Mouse (Mus musculus) megakaryocyte, adult 5-6 weeks (primary cell): ENCODE measurements around the gene Srsf6. TPM values are rescaled to one million over a fixed set of nuclear protein-coding genes. Genes with fewer than 3 reads are reported as not detected.
A peak's percentile ranks its signal among the peaks of the same experiment; 100 is the strongest.

Experiments
- ATAC-seq: 2 replicates; pipeline ENCODE4 v1.8.0; 2016; ENCODE audit warnings: mild to moderate bottlenecking, inconsistent platforms; ENCODE audit not compliant: poor library complexity, severe bottlenecking
- total RNA-seq, 2 experiments: library from RNA; stranded (forward) in 1 of 2; stranded (reverse) in 1 of 2; fragments of 153-499, 151-499 nt in 1 of 2; fragments of 221-1000, 200-1000 nt in 1 of 2; gene quantifications; 2 replicates each; pipeline versions ENCODE4 v1.2.3 to v1.2.4; 2015 to 2017

The Srsf6 gene
- total RNA-seq, 2 experiments from 2014 or later: 120 to 123 TPM

DNA sequence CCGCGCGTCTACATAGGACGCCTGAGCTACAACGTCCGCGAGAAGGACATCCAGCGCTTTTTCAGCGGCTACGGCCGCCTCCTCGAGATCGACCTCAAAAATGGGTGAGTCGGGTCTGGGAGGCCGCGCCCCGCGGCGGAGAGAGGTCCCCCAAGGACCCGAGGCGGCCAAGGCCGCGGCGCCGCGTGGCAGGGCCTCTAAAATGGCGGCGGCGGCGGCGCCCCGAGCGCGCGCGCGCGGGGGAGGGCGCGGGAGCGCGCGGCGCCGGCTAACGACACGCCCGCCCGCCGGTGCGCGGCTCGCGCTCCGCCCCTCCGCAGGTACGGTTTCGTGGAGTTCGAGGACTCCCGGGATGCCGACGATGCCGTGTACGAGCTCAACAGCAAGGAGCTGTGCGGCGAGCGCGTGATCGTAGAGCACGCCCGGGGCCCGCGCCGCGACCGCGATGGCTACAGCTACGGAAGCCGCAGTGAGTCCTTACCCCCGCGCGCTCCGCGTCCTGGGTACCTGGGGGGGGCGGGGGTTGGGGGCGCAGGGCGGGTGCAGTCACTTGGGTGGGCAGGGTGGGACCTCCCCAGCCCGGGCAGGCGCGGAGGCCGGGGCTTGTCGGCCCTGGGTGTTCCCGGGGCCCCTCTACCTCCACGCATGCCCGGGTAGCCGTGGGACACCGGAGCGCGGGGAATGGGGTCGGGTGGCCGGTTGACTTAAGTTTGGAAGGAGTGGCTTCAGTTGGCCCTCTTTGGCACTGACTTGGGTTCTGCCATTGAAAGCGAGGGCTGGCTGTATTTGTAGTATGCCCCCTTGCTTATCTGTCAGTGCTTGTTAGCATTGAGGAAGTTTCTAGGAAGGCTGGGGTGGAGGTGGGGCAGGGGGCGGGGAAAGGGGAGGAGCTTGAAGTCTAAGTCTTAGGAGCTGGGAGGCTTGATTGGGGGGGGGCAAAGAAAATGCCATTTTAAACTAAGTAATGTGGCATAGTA is 634 bp downstream of the Srsf6 start:
- ATAC-seq: peak; percentile 49

DNA sequence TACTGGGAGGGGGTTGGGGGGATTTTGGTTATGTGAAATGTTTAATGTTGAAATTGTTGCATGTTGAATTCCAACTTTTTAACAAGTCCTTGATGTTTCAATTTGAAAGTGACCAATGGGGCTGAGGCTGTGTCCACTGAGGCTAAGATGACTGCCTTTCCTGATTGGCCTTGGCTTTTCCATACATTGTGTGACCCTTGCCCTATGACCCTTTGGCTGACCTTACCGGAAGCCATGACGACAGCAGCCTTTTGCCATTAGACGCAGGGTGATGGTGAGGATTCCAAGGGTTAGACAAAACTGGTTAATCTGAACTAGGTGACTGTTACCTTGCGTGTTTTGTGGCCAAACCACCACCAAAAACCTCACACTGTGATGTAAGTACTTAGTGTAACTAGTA is 1.4 kb downstream of the Srsf6 start:
- no peak for ATAC-seq

DNA sequence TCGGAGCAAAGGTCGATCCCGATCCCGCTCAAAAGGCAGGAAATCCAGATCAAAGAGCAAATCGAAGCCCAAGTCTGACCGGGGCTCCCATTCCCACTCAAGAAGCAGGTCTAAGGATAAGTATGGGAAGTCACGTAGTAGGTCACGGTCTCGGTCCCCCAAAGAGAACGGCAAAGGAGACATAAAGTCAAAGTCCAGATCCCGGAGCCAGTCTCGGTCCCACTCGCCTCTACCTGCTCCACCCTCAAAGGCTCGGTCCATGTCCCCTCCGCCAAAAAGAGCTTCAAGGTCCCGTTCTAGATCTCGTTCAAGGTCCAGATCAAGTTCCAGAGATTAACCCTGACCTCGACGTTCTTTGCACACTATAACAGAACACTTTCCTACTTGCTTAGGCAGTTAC is 3.1 kb downstream of the Srsf6 start:
- ATAC-seq: no peak

DNA sequence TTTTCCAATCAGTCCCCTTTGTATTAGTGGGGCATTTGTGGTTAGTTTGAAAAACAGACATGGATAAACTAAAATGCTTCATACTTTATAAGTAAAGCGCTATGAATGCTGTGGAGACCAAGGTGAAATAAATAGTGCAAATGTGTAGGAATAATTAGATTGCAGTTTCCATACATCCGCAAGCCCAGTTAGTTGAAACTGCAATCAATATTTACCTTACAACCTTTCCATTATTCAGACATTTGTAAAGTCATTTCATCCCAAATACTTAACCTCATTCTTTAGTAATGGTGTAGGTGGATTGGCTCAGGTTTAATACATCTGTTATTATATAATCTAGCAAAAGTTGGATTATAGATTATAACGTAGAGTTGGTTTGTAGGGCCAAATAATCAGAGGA is 4.4 kb downstream of the Srsf6 start:
- ATAC-seq: no peak

DNA sequence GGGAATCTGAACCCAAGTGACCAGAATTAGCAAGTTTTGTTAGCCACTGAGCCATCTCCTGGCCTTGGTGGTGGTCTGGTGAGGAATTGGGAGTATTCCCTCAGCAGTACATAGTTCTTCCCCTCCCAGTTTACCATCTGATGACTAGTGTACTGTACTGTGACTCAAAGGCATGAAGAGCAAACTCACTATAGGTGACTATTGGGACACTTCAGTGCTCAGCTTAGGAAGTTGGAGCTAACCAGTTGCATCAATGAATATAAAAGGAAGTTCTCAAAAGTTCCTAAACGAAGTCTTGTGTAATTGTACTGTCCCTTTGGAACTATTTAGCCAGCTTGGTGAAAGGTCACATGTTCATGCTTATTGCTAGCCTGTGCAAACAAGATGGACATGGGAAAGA is 8.2 kb downstream of the Srsf6 start:
- 0 out of 2 replicates have a peak, but pooled peaks have one; percentile 33 for ATAC-seq

DNA sequence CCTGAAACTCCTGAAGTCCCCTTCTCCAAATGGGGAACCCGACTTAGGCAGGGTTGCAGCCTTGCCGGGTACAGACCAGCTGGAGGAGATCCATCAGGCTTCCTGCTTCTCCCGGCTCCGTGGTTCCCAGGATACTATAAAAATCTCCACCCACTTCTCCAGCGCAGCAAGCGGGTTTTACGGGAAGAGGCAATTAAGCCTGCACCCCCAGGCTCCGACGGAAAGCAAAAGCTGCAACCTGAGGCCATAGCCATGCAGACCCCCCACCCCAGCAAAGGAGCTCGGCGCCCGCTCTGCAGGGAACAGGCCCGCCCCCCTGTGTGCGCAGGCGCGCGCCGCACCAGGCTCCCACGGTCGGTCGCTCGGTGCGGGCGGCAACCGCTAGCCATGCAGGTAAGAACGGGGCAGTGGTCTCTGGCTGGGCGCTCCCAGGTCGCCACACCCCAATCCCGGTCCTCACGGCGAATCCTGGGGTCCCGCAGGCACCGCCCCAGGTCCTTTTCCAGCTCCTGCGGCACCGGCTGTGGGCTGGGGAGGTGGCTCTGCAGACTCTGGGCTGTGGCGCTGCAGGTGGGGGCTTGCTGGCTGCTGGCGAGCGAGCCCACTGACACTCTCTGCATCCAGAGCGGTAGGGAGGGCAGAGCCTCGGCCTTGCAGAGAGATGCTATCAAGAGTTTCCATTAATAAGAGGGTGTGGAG is 12.0 kb downstream of the Srsf6 start, which contains the start of gene L3mbtl1:
Gene L3mbtl1, plus strand, starts transcription at position 325 of the 699 bp plus-strand sequence.
- ATAC-seq: 0 out of 2 replicates have a peak, but pooled peaks have one; percentile 39

DNA sequence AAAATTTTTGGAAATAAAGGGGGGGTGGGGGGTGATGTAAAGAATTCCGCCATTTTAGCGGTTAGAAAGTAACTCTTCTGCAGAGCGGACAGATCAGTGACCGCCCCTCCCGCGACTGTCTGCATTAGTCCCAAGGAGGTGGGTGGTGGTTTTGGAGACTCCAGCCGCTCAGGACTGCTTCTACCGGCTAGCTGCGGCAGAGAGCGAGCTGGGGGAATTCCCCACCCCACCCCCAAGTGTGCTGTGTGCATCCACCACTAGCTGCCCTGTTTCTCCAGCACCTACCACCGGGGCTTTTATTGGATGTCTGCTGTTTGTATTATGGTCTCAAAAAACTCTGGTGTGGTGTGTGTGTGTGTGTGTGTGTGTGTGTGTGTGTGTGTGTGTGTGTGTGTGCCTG is 12.6 kb downstream of the Srsf6 start:
- no peak for ATAC-seq

DNA sequence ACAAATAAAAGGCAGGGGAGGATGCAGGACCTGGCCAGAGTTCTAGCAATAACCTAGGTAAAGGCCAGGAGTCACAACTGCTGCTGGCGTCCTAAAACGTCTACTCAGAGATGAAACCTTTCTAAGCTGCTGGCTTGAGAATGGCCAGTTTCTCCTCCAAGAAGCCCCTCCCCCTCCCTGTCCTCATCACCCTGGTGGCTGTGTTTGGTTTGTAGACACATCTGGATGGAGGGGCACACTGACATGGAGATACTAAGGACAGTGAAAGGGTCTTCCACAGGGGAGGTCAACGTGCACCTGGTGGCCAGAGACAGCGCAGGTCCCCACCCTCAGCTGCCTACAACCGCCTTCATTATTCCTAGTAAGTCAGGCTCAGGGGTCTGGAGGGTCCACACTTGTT is 15.6 kb downstream of the Srsf6 start:
- ATAC-seq: no peak

DNA sequence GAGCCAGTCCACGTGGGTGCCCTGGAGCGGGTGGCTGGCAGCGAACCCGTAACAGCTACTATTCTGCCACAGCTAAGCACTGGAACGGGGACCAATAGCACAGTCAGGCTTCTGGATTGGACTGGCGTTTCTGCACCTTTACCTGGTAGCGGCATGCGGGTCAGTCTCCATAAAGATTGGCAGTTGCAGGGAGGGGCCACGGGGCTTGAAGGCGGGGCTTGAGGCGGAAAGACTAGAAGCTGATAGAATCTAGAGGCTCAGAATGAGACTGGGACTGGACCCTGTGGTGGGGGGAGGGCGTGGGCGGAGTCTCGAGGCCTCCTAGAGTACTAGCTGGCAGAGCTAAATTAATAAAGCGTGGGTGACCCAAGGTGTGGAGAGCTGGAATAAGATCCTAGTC is 16.4 kb downstream of the Srsf6 start:
- no peak for ATAC-seq

DNA sequence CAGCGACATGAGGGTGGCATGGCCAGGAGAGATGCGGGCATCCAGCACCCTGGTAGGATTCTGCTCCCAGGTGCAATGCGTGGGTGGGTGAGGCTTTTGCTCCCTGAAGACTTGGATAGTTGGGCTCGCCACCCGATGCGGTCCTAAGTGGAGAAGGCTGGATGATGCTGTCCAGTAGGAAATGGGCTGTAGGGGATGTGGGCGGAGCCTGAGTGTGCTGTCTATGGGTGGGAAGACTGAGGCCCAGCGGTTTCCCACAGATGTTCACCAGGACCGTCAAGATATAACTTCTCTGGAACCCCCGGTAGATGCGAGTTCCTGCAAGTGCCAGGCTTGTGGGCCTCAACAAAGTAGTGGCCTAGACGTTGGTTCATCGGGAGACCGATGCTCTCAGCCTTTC is 16.9 kb downstream of the Srsf6 start:
- no peak for ATAC-seq

DNA sequence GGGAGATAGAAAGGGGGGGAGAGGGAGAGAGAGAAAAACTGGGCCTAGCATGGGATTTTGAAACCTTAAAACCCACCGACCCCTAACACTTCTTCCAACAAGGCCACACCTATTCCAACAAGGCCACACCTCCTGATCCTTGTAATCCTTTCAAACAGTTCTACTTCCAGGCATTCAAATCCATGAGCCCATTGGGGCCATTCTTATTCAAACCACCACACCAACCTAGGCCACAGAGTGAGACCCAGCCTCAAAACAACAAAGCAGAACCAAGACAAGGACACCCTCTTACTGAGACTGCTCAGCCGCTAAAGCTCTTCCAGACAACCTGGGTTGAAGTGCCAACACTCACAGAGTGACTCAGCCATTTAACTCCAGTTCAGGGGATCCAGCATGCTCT is 19.4 kb downstream of the Srsf6 start:
- ATAC-seq: no peak

DNA sequence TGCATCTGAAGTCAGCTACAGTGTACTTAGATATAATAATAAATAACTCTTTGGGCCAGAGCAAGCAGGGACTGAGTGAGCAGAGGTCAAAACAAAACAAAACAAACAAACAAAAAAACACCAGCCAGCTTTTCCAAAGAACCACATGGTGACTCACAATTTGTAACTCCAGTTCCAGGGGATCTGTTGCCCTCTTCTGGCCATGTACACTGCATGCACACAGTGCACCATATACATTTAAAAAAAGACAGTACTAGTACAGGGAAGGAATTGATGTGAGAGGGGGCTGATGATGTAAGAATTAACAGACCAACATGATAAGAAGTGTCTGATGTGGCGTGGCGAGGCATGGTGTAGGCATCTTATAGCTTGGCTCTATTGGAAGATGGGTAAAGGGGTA is 25.5 kb downstream of the Srsf6 start:
- ATAC-seq: no peak

DNA sequence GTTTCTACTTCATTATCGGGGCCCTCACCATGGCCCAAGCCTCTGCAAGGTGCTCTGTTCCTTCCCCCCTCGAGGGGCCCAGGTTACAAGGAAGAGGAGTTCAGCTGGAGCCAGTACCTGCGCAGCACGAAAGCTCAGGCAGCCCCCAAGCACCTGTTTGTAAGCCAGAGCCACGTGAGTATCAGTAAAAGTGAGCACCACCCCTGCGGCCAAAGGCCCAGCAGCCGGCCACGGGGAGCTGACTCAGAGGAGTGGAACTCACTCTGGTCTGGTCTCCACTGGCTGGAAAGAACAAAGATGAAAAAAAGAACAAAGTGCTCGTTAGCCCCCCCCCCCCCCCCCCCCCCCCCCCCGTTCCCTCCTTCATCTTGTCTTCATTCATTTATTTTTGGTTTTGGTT is 30.0 kb downstream of the Srsf6 start:
- ATAC-seq: no peak

DNA sequence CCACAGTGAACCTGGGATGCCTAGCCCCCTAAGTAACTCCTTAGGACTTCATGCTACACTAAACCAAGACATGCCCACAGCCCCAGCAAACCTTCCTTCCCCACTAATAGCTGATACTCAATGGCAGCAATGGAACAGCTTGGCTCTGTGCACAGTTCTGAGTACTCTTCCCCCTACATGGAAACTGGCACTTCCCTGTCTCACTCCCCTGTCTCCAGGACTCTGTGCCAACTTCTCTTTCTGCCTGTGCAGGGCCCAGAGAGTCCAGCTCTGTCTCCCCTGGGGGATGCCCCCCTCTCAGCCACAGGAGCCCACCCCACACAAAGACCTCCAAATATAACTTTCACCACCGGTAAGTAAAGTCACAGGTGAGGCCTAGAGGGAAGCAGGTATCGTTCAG is 35.4 kb downstream of the Srsf6 start:
- peak; percentile 55 for ATAC-seq

DNA sequence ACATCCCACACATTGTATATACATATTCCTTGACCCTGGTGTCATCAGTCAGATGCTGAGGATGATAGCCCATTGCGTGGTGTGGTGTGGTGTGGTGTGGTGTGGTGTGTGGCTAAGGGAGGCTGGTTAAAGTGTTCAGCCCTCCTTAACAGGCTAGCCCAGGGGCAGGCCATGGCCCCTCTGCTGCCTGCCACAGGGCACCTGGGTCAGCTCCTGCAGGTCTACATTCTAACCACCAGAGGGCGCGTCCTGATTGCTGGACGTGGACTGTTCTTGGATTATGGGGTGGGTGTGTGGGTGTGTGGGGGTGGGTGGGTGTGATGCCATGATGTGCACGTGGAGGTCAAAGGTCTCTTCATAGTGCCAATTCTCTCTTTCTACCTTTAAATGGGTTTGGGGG is 37.0 kb downstream of the Srsf6 start:
- ATAC-seq: peak; percentile 74

DNA sequence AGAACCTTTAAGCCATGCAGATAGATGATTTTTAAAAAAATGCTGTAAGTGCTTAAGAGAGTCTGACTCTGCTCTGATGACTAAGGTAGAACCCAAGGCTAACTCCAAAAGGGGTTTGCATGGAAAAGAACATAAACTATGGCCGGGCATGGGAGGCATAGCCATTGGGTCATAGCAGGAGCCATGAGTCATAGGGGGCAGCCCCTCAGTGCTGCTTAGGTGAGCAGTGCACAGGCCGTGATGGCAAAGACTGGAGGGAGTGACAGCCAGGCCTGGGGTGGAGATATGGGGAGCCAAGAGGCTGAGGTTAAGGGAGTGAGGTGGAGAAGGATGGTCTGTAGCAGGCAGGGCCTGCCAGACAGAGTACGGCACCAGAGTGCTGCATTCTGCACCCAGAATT is 37.8 kb downstream of the Srsf6 start:
- ATAC-seq: no peak

DNA sequence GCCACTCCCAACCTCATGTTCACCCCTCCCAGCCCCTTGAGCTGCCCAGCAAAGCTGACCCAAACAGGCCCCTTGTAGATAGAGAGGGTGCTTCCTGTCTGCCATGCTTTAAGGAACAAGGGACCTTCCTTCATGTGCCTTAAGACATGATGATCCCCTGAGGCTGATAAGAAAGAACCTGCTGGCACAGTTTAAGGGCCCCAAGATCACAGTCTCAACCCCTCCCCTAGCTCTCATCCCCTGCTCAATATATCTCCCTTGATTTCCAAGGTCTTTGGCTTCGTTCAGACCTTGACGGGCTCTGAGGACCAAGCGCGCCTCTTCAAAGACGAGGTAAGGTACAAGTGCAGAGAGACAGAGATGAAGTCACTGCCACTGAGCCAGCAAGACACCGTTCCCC is 39.6 kb downstream of the Srsf6 start:
- ATAC-seq: no peak

DNA sequence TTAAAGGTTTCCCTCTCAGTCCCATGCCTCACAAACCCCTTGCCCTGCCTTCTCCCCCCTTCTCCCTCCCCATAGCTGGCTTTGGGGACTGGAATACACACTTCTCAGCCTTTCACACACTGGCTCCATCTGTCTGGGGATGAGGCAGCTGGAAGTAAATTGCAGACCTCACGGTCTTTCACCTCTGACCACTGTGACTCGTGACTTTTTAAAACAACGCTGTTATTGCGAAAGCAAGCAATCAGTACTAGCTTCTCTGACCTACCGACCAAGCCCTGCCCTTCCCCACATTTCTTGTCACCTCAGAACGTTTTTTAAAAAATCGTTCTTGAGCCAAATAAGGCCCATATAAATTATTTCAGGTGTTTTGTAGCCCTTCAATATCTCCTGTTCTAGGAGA is 41.4 kb downstream of the Srsf6 start:
- peak; percentile 73 for ATAC-seq

DNA sequence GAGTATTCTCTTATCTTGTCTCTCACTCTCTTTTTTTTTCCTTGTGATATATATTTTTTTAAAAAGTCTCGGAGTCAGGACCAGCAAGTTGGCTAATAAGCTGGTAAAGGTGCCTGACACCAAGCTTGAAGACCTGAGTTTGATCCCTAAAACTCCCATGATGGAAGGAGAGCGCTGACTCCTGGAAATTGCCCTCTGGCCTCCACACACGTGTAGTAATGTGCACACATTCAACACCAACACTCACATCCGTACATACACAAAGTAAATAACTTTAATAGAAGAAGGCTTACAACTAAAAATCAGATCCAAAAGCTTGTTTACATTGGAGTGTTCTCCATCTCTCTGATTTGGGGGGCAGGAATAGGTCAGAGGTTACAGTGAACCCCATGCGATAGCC is 41.9 kb downstream of the Srsf6 start:
- ATAC-seq: no peak

DNA sequence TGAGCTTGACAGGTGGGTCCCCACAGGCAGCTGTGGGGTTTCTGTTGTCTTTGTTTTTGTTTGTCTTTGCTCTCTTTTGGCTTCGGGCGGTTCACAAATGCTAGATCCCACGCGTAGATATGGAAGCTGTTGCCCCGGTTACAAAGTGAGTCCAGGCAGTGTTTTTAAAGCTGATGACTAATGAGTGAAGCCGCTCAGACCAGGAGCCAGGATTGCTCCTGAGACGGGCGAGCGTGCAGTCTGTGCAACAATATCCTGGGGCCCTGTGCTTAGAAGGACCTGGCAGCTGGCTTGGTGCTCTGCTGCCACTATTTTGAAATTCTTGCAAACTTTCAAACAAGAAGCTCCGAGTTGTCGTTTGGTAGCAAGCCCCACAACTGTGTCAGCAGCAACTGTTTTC is 42.3 kb downstream of the Srsf6 start:
- no peak for ATAC-seq

DNA sequence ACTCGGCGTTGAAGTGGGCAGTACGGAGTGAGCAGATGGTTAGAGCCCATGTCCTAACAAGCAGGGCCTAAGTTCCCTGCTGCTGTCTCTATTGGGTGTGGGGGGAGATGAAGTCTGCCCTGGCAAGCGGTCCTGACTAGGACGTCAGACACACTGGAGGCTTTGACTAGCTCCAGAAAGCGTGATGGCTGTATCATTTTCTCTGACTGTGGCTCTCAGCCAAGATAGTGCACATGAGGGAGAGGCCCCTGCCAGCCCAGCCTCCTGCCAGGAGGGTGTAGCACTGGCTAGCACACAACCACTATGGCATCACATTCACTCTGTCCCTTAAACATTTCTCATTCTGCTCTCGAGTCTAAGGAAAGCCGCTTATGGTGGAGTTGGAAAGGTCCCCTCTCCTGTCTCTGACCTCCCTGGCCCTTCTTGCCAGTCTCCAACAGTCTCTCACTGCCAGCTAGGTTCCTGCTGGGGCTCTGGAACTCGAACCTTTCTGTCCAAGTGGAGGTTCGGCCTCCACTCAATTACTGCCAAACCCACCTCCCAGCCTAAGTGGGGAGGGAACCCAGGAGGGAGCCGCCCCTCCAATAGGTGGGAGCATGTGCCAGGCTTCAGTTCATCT is 43.9 kb downstream of the Srsf6 start:
- ATAC-seq: no peak

DNA sequence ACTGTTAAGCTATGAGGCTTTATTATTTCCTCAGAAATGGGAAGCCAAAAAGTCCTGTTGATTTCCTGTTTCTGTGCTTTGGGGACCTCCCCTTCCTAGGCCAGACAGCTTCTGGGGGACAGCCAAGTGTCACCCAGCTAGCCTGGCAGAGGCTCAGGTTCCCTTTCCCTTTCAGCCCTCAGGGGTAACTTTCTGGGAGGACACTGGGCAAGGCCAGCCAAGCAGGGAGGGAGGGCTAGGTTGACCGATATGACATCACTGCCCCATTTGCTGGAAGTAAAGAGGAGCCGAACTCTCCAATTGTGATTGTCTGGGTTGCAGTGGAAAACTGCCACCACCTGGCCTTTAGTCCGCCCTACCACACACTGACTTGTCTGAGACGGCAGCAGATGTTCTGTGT is 44.7 kb downstream of the Srsf6 start:
- ATAC-seq: peak; percentile 41
